Mouse (Mus musculus) heart, adult 2 months (tissue): ENCODE measurements around the gene Ano1.

ENCODE experiments used
- CTCF ChIP-seq: fragments of 200-600 bp; IDR thresholded peaks from 2 replicates; pipeline ENCODE4 v1.8.1; 2022; ENCODE audit warnings: antibody characterized with exemption, mild to moderate bottlenecking, moderate library complexity
- EP300 ChIP-seq: fragments of 200-500 bp; IDR thresholded peaks from 2 replicates; pipeline ENCODE4 v1.6.1; 2011; ENCODE audit warnings: low read depth, low read length, control low read depth; ENCODE audit not compliant: insufficient read depth

- TF ChIP-seq CTCF, result no peak
- no peak for TF ChIP-seq EP300
Measured at GRCm38 (mm10) chr7:144684947-144685346, 66.8 kb downstream of the Ano1 start.
